Mouse (Mus musculus) lung, postnatal 36 days (tissue): ENCODE results near the gene Xirp2.
"Not testable (repeated sequence)": the region's sequence is repeated elsewhere in the genome, so short reads cannot be mapped to it uniquely, and the experiment has no call there.

Source experiments
- DNase-seq: peaks from one replicate; pipeline ENCODE4 v3.0.0; 2022; ENCODE audit warnings: mixed read lengths

Gene Xirp2

DNA sequence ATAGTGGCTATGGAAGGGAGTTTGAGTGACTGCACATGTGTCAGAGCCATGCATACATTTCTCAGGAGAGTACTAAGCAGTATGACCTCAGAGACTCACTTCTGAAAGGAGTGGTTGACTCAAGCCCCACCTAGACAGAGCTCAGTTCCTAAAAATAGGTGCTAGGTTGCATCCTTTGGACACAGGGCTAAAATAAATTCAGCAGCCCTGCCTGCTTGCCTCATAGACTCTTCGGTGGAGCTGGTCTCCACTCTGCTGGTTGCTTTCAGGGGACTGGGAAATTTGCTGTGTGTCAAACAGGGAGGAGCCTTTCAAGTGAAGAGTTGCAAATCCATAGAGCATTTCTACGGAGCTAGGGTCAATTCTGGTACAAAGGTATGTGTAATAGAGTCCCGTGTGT lies at the start of gene Xirp2:
Xirp2 (plus strand) TSS at position 223 of the 400 bp plus-strand sequence.
- DNase-seq, result no peak

GRCm38 (mm10) chr2:67413425-67413824 lies 32.4 kb upstream of the Xirp2 start, which contains the start of gene Gm21830:
Gm21830 (plus strand) TSS chr2:67413725.
- not testable (repeated sequence) for DNase-seq

- no peak for DNase-seq
Observed at GRCm38 (mm10) chr2:67420853-67421252, 24.9 kb upstream of the Xirp2 start.

DNA sequence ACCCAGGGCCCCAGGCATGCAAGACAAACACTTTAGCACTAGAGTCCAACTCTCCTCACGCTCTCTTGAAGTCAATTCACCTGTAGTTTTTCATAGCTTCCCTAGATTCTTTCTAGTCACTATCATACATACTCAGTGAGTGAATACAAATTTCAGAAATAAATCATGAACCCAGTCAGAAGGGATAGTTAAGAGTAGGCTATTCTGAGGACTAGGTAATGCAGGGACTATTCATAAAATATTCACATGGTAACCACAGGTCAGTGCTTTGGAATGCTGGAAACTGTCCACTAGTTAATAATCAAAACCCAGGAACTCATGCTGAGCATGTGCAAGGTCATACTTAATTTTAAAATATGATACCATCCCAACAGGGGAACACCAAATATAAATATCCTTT lies 23.0 kb upstream of the Xirp2 start:
- DNase-seq, result no peak

- DNase-seq, result no peak
Observed at GRCm38 (mm10) chr2:67433081-67433480, 12.7 kb upstream of the Xirp2 start, which contains the start of gene Gm26727. Gm26727 (minus strand) TSS chr2:67433181.

DNA sequence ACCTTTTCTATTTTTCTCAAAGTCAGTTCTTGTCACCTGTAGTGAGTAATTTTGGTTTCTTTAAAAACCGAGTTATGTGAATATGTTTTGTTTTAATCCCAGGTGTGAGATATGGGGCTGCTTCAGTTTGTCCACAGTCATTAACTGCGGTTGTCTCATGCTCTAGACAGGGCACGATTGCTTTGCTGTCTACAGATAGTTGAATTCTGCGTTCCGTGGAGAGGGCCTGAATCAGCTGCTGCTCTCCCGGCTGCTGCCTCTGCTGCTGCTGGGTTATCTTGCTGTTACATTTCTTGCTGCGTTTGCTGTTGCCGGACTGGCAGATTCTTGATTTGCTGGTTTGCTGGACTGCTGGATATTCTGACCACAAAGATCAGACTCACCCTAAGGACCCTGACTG lies 7.5 kb upstream of the Xirp2 start:
- DNase-seq, result no peak

- no peak for DNase-seq
Observed at GRCm38 (mm10) chr2:67446772-67447171, 970 bp downstream of the Xirp2 start.

GRCm38 (mm10) chr2:67447206-67447605 lies 1.4 kb downstream of the Xirp2 start:
- no peak for DNase-seq

DNA sequence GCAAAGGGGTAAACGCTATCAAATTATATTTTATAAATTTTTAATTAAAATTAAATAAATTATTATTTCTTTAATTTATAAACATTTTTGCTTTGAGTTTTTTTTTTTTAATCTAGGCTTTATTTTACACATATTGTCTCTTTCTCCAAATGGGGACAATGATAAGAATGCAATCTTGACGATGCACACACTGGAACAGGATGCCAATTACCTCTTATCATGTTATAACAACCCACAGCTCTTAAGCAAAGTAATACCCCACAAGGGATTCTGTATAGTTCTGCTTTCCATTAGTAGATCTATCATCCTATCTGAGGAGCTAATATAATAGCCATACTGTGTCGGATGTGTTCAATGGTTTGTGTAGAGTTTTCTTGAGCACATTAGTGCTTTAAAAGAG lies 15.1 kb downstream of the Xirp2 start:
- DNase-seq, result no peak

DNA sequence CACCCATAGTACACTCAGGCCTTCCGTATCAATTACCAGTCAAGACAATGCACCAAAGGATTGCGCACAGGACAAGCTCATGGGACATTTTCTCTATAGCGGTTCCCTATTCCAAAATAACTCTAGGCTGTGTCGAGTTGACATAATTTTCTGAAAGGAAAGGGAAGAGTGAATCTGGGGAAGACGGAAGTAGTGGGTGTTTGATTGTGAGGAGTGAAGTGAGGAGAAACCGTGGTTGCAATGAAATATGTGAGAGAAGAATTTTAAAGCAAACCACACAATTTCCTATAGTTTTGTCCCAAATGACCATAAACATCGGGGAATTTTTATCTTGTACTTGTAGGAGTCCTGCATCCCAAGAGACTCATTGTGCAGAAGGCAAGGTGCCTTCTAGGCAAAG lies 21.2 kb downstream of the Xirp2 start:
- DNase-seq, result no peak

GRCm38 (mm10) chr2:67470030-67470429 lies 24.2 kb downstream of the Xirp2 start:
- DNase-seq, result not testable (repeated sequence)

DNA sequence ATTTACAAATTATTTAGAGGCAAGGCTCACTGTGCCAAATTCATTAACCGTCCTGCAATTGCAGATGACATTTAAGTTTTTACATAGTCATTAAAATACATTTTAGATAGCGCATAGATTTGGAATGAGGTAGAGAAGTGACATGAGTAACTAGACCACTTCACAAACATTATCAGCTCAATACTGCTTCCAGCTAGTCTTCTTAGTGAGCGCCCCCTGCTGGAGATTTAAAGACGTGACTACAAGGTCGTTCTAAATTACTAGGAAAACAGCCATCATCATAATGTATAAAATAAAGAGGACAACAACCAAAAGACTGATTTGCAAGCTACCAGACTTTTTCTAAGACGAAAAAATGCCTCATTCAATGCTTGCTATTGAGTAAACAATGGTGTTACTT lies 32.0 kb downstream of the Xirp2 start:
- DNase-seq, result peak; percentile 63

GRCm38 (mm10) chr2:67481051-67481450 lies 35.2 kb downstream of the Xirp2 start:
- no peak for DNase-seq

GRCm38 (mm10) chr2:67486721-67487120 lies 40.9 kb downstream of the Xirp2 start:
- no peak for DNase-seq

- no peak for DNase-seq
Observed at GRCm38 (mm10) chr2:67487162-67487561, 41.4 kb downstream of the Xirp2 start.

GRCm38 (mm10) chr2:67488465-67489127 lies 42.8 kb downstream of the Xirp2 start:
- no peak for DNase-seq

DNA sequence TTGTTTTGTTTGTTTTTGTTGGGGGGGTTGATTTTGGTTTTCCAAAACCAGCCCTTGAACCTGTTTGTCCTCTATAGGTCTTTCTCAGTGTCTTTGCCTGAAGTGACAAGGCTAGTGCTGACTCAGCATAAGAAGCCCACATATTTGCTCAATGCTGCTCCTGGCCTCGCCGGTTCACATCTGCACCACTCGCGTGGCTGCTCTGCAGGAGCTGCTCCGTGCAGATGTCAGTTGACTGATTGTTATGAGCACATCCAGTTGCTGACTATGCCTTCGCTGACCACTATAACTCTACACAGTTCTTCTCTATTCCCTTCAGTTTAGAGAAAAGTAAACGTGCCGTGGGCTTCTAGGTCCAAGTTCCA lies 43.3 kb downstream of the Xirp2 start:
- DNase-seq, result no peak

- no peak for DNase-seq
Observed at GRCm38 (mm10) chr2:67505457-67505856, 59.7 kb downstream of the Xirp2 start.

- no peak for DNase-seq
Observed at GRCm38 (mm10) chr2:67516405-67516804, 70.6 kb downstream of the Xirp2 start.

DNA sequence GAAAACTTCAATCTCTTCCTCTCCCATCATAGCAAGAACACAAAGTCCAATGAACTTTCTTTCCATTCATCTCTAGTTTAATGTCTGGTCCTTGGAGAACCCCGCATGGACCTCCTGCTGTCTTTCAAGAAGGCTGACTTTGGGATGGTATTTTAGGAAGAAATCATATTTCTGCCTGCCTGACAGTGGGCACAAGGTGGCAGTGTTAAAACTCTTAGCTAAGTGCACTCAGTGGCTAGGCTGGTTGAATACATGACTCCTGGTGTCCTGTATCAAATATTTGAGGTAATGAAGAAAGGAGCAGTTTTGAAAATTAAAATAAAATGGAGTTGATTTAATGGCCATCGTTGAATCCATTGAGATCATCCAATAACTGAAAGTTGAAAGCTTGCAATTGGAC lies 89.5 kb downstream of the Xirp2 start:
- no peak for DNase-seq

- no peak for DNase-seq
Observed at GRCm38 (mm10) chr2:67539426-67539825, 93.6 kb downstream of the Xirp2 start.

- no peak for DNase-seq
Observed at GRCm38 (mm10) chr2:67541957-67542696, 96.3 kb downstream of the Xirp2 start.

- DNase-seq, result no peak
Observed at GRCm38 (mm10) chr2:67544426-67544825, 98.6 kb downstream of the Xirp2 start.

DNA sequence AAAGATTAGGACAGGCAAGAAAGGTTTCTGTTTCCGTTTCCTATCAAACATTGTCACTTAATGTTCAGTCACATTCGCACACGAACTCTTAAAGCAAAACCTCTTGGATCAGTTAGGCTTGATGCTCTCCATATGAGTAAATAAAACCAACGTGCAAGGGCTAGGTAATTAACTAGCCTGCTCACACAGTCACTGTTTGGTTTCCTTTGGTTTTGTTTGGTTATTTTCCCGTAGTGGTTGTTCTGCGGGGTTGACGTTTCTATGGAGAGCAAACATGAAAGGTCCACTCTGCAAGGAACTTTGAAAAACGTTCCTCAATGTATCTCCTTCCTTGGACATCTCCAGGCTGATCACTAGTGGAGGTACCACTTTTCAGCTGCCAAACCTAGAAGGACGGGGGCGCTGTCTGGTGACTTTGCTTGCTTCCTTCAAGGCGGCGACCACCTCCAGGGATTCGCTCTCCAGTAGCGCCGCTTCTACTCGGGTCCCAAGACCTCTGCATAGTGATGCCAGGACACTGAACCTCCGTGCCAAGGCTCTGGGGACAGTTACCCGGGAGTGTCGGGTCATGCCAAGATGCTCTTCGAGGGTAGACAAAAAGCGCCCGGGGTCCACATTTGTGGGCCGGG lies 119.2 kb downstream of the Xirp2 start:
- DNase-seq, result peak; percentile 15
